Mouse (Mus musculus) hindbrain, postnatal 0 days (tissue): Measurements from ENCODE around the gene Prmt1. TPM values are rescaled to one million over a fixed set of nuclear protein-coding genes. Genes with fewer than 3 reads are reported as not detected.
A peak's percentile ranks its signal among the peaks of the same experiment; 100 is the strongest.

Experiments used
- ATAC-seq: fragments of 200-750 bp; cut with Nextera tagmentation; 2 replicates; pipeline ENCODE4 v1.8.0; 2017; ENCODE audit warnings: mild to moderate bottlenecking, moderate TSS enrichment, moderate library complexity
- DNase-seq: peaks from one replicate; pipeline ENCODE4 v3.0.0-alpha.2; 2015; ENCODE audit warnings: low spot score
- H3K27ac ChIP-seq: fragments of 300-500 bp; sonication (generic); 2 replicates; pipeline ENCODE4 v1.5.1; 2014; ENCODE audit warnings: mild to moderate bottlenecking
- H3K27me3 ChIP-seq: fragments of 300-500 bp; sonication (generic); 2 replicates; pipeline ENCODE4 v1.6.1; 2014; ENCODE audit warnings: low read length, mixed read lengths; ENCODE audit not compliant: insufficient read depth
- H3K36me3 ChIP-seq: fragments of 300-500 bp; sonication (generic); 2 replicates; pipeline ENCODE4 v1.6.1; 2014; ENCODE audit warnings: low read length, mixed read lengths; ENCODE audit not compliant: insufficient read depth
- H3K4me1 ChIP-seq: fragments of 300-500 bp; sonication (generic); 2 replicates; pipeline ENCODE4 v1.6.1; 2014; ENCODE audit warnings: antibody characterized with exemption, low read length, mixed read lengths; ENCODE audit not compliant: insufficient read depth
- H3K4me2 ChIP-seq: fragments of 300-500 bp; sonication (generic); 2 replicates; pipeline ENCODE4 v1.6.1; 2014; ENCODE audit warnings: low read depth, mild to moderate bottlenecking, low read length, moderate library complexity, mixed read lengths
- H3K4me3 ChIP-seq: fragments of 300-500 bp; sonication (generic); 2 replicates; pipeline ENCODE4 v1.5.1; 2014; ENCODE audit warnings: low read length
- H3K9ac ChIP-seq: fragments of 300-500 bp; sonication (generic); replicated peaks from 2 replicates; pipeline ENCODE4 v1.6.1; 2014; ENCODE audit warnings: mild to moderate bottlenecking, low read length, moderate library complexity, mixed read lengths
- H3K9me3 ChIP-seq: fragments of 300-500 bp; sonication (generic); 2 replicates; pipeline ENCODE4 v1.6.1; 2016; ENCODE audit warnings: low read length, mixed read lengths
- CTCF ChIP-seq: IDR thresholded peaks from 2 replicates; pipeline ENCODE4 v1.5.1; 2016; ENCODE audit warnings: antibody characterized with exemption, control low read depth, low read depth
- WGBS: fragments of 180-500 bp; shearing (Covaris S2); extraction: QIAGEN DNeasy Blood & Tissue Kit; methylation state at CpG from one replicate; pipeline ENCODE4 v1.1.7; 2014; 5-methylcytosine and 5-hydroxymethylcytosine counted together
- polyA plus RNA-seq: library from polyadenylated mRNA; unstranded; fragments of >200 nt; fragmentation: Nextera tagmentation; extraction: Ambion mirVana; gene quantifications from 2 replicates; pipeline ENCODE4 v1.2.1, GENCODE M21; 2015
- total RNA-seq: library from RNA; depleted of rRNA; stranded (reverse); fragments of >200 nt; gene quantifications from 2 replicates; pipeline ENCODE4 v1.2.3, GENCODE M21; 2014

Prmt1 gene
- total and polyA plus RNA-seq, 2 experiments from 2014 or later = 251 to 531 TPM

DNA sequence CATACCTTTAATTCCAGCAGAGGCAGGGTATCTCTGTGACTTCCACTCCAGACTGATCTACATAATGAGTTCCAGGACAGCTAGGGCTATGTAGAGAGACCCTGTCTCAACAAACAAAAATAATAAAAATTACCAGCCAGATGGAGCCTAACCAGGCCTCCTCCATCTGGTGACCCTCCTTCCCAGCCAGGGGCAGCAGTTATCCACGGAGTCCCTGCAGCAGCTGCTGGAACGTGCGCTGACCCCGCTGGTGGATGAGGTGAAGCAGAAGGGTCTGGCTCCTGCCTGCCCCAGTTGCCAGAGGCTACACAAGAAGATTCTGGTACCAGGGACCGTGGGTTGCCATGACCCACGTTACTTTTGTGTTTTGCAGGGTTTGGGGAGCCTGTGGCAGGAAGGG, 30.1 kb downstream of the Prmt1 start:
- TF ChIP-seq CTCF = no peak
- Histone ChIP-seq H3K27ac (no peak overlapping the region), H3K9ac (no peak overlapping the region), H3K9me3 (no peaks in the 10 kb centered on the region), H3K4me2 (no peak overlapping the region), H3K36me3 (peaks cover 6% of the 10 kb centered on the region), H3K4me3 (no peak overlapping the region), H3K27me3 (peaks cover 6% of the 10 kb centered on the region), H3K4me1 (0 out of 2 replicates have a peak, but pooled peaks cover 6% of the 10 kb centered on the region)
- DNase-seq = no peak
- WGBS = 47% methylated on average over 6 of the region's 6 CpGs
- ATAC-seq = no peak

DNA sequence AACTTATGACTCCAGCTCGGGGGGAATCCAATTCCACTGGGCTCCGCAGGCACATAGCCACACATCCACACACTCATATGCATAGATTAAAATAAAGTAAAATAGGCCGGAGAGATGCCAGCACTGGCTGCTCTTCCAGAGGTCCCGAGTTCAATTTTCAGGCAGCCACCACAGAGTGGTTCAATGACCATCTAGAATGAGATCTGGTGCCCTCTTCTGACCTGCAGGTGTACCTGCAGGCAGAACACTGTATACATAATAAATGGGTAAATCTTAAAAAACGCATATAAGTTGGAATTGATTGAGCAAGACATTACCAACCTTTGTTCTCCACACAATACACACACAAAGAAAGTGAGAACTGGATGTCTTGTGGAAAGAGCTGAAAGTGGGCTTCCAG, 30.7 kb downstream of the Prmt1 start:
- DNase-seq = peak; percentile 59
- no peaks in the 10 kb centered on the region for H3K9me3 ChIP-seq

DNA sequence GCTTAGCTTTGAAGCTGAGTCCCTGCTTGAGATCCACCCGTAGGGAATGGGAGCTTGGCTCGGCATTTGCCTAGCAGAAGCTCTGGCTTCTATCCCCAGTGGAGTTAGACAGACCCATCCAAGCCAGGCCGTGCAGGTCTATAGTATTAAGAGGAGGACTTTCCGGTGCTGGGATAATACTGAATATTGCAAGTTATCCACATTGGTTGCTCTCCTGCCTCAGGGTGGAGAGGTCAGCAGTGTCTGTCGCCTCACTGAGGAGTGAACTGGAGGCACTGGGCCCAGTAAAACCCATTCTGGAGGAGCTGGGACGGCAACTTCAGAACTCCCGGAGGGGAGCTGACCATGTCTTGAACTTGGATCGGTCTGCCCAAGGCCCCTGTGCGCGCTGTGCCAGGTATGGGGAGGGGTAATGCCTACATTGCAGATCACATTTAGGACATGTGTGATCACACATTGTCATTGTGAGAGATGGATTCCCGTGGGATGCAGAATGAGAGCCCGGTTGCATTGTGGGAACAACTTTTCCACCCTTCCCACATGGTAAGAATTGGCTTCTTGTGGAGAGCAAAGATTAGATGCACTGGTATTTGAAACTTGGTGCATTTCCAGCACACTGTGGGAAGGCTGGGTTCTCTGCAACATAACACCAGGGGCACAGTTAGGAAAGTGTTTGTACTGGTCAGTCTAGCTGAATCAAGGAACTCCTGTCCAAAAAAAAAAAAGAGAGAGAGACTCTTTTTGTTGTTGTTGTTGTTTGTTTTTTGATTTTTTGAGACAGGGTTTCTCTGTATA, 32.1 kb downstream of the Prmt1 start:
- ATAC-seq (no peak), DNase-seq (no peak)
- Histone ChIP-seq H3K27me3 (peaks cover 6% of the 10 kb centered on the region), H3K27ac (0 out of 2 replicates have a peak overlapping the region, but pooled peaks have one; percentile 2), H3K36me3 (no peaks in the 10 kb centered on the region; the same call in 1 of the 2 replicates), H3K9me3 (no peaks in the 10 kb centered on the region), H3K4me2 (no peak overlapping the region), H3K9ac (no peak overlapping the region), H3K4me3 (no peak overlapping the region), H3K4me1 (0 out of 2 replicates have a peak, but pooled peaks cover 6% of the 10 kb centered on the region)
- TF ChIP-seq CTCF = no peak
- WGBS = 72% methylated on average over 12 of the region's 12 CpGs

More for the DNA sequence above, 30.7 kb downstream of the Prmt1 start:
- H3K9ac ChIP-seq = no peak overlapping the region
- 59% methylated on average over 5 of the region's 5 CpGs for WGBS
- no peaks in the 10 kb centered on the region; the same call in 1 of the 2 replicates for H3K36me3 ChIP-seq
- H3K4me1 ChIP-seq = 0 out of 2 replicates have a peak, but pooled peaks cover 6% of the 10 kb centered on the region
- H3K4me2 ChIP-seq = no peak overlapping the region
- TF ChIP-seq CTCF = peak; percentile 64
- H3K4me3 ChIP-seq = no peak overlapping the region
- H3K27ac ChIP-seq = no peak overlapping the region
- peaks cover 6% of the 10 kb centered on the region for H3K27me3 ChIP-seq
- no peak for ATAC-seq

DNA sequence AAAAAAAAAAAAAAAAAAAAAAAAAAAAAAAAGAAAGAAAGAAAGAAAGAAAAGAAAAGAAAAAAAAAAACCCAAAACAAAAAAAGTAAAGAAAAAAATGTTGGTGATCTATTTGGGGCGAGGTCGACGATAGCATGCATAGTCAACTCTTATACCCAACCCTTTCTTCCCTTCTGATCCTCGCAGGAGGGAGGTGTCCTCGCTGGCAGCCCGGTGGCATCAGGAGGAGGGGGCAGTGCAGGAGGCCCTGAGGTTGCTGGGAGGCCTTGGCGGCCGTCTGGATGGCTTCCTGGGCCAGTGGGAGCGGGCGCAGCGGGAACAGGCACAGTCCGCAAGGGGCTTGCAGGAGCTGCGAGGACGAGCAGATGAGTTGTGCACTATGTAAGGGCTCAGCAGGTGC, 32.8 kb downstream of the Prmt1 start:
- Histone ChIP-seq H3K9ac (no peak overlapping the region), H3K9me3 (no peaks in the 10 kb centered on the region), H3K4me3 (no peak overlapping the region), H3K4me1 (0 out of 2 replicates have a peak, but pooled peaks cover 6% of the 10 kb centered on the region), H3K27me3 (peaks cover 6% of the 10 kb centered on the region), H3K36me3 (no peaks in the 10 kb centered on the region; the same call in 1 of the 2 replicates), H3K27ac (0 out of 2 replicates have a peak overlapping the region, but pooled peaks have one; percentile 2), H3K4me2 (no peak overlapping the region)
- WGBS = 49% methylated on average over 14 of the region's 14 CpGs
- no peak for TF ChIP-seq CTCF
- DNase-seq = no peak
- ATAC-seq = no peak

DNA sequence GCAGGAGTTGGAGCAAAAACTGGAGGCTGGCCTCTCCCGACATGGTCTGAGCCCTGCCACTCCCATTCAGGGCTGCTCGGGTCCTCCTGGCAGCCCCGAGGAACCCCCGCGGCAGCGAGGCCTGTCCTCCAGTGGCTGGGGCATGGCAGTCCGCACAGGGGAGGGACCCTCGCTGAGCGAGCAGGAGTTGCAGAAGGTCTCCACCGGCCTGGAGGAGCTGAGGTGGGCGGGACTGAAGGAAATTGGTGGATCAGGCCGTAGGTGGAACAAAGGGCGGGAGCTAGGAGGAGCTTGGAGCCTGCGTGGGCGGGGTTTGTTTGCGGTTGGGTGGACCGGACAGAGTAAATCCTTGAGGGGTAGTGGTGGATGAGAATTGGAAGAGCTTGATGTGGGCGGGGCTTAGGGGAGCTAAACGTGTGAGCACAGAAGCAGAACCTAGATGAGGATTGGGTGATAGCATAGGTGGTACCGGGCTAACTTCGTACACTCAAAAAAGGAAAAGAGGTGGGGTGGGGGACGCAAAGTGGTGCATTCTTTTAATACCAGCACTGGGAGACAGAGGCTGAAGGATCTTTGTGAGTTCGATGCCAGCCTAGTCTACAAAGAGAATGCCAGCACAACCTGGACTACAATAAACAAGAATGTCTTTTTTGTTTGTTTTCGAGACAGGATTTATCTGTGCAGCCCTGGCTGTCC, 33.6 kb downstream of the Prmt1 start:
- peak overlapping the region; percentile 9; the same call in 1 of the 2 replicates for H3K27ac ChIP-seq
- no peaks in the 10 kb centered on the region for H3K36me3 ChIP-seq
- peak overlapping the region; percentile 93 for H3K4me2 ChIP-seq
- DNase-seq = peak; percentile 91
- H3K4me1 ChIP-seq = 0 out of 2 replicates have a peak, but pooled peaks cover 6% of the 10 kb centered on the region
- H3K4me3 ChIP-seq = peak overlapping the region; percentile 46
- peak overlapping the region; percentile 51 for H3K9ac ChIP-seq
- peak; percentile 88 for ATAC-seq
- peaks cover 6% of the 10 kb centered on the region for H3K27me3 ChIP-seq
- 8% methylated on average over 24 of the region's 24 CpGs for WGBS
- no peaks in the 10 kb centered on the region for H3K9me3 ChIP-seq
- no peak for TF ChIP-seq CTCF

DNA sequence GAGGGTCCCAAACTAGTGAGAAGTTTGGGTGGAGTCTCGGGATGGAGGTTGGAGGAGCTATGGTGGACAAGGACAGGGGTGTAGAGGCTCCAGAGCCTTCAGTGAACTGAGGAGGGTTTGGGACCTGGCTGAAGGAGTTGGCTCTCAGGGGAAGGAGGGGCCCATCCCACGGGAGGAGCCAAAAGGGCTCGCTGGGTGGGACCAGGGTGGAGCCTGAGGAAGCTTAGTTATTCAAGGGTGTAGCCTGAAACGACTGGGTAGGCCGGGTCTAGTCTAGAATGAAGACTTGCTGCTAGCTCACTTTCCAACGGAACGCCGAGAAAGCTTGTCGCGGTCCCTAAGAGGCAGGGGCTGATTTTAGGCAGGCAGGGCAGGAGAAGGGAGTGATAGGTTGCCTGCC, 34.4 kb downstream of the Prmt1 start:
- Histone ChIP-seq H3K9me3 (no peaks in the 10 kb centered on the region), H3K36me3 (no peaks in the 10 kb centered on the region), H3K4me1 (0 out of 2 replicates have a peak, but pooled peaks cover 6% of the 10 kb centered on the region), H3K9ac (no peak overlapping the region; the same call in 1 of the 2 replicates), H3K4me2 (peak overlapping the region; percentile 93), H3K27ac (peak overlapping the region; percentile 9; the same call in 1 of the 2 replicates), H3K4me3 (peak overlapping the region; percentile 46), H3K27me3 (peaks cover 6% of the 10 kb centered on the region)
- WGBS = 3% methylated on average over 10 of the region's 10 CpGs
- DNase-seq (peak; percentile 28), ATAC-seq (peak; percentile 10; the same call in 1 of the 2 replicates)
- no peak for TF ChIP-seq CTCF
